Mouse (Mus musculus) megakaryocyte, embryonic 14.5 days (primary cell): ENCODE results near the gene Medag.

Experiments used
- FLI1 ChIP-seq: IDR thresholded peaks from 2 replicates; pipeline ENCODE4 v1.6.1; 2012; ENCODE audit warnings: low read length, inconsistent platforms, mixed read lengths
- GATA1 ChIP-seq: IDR thresholded peaks from 3 replicates; pipeline ENCODE4 v1.6.1; 2012; ENCODE audit warnings: mixed read lengths, low read length, inconsistent platforms, borderline replicate concordance

DNA sequence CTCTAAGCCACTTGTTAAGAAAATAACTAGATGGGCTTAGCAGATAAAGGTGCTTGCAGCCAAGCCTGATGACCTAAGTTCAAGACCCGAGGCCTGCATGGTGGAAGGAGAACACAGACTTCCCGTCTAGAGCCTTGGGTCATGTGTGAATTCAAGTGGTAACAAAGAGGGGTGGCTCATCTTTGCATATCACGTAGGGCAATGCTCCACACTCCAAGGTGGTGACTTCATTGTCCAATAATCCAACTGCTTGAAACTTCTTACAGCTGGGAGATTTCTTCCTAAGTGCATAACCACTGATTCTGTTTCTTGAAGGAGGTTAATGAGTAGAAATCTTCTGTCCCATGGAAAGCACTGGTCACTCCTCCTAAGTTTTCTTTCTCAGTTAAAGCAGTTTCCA is 50.5 kb downstream of the Medag start:
- no peak for TF ChIP-seq GATA1
- TF ChIP-seq FLI1 = no peak
